Mouse (Mus musculus) MEL (cell line): ENCODE measurements at regions not wholly inside any gene's neighbourhood (a gene's known extent, or its start where the extent isn't known, plus 50 kb on each side); places are given as distances from the start of the nearest gene placed in this dataset.

Source experiments
- DNase-seq: peaks from one replicate; pipeline ENCODE4 v3.0.0; 2011; ENCODE audit warnings: low read depth, low spot score
- H3K27ac ChIP-seq: 2 replicates; pipeline ENCODE4 v1.5.1; 2012; ENCODE audit warnings: low read depth, mild to moderate bottlenecking, control low read depth, low read length, moderate library complexity; ENCODE audit not compliant: control insufficient read depth
- H3K27me3 ChIP-seq, 2 experiments: fragments of 150-350 bp in 1 of 2; sonication (generic) in 1 of 2; 2 replicates each; pipeline ENCODE4 v1.6.1; 2012; ENCODE audit warnings: low read length in 2 of 2, mild to moderate bottlenecking in 2 of 2, improper control_type of control experiment in 1 of 2, moderate library complexity in 1 of 2; ENCODE audit not compliant: insufficient read depth in 2 of 2, control insufficient read depth in 1 of 2
- H3K36me3 ChIP-seq, 2 experiments: 2 replicates each; pipeline ENCODE4 v1.6.1; 2012 to 2014; ENCODE audit warnings: low read length in 2 of 2, improper control_type of control experiment in 1 of 2, inconsistent platforms in 1 of 2, mild to moderate bottlenecking in 1 of 2; ENCODE audit not compliant: insufficient read depth in 2 of 2, control insufficient read depth in 1 of 2
- H3K4me1 ChIP-seq, 2 experiments: fragments of 150-350 bp in 1 of 2; sonication (generic) in 1 of 2; 2 replicates each; pipeline ENCODE4 v1.6.1; 2012; ENCODE audit warnings: low read length in 2 of 2, improper control_type of control experiment in 1 of 2, mild to moderate bottlenecking in 1 of 2; ENCODE audit not compliant: insufficient read depth in 2 of 2, control insufficient read depth in 1 of 2
- H3K4me3 ChIP-seq, 2 experiments: fragments of 150-350 bp in 1 of 2; sonication (generic) in 1 of 2; 2 replicates each; pipeline ENCODE4 v1.5.1; 2012; ENCODE audit warnings: low read depth in 2 of 2, low read length in 2 of 2, mild to moderate bottlenecking in 2 of 2, moderate library complexity in 2 of 2, control low read depth in 1 of 2, improper control_type of control experiment in 1 of 2; ENCODE audit not compliant: control insufficient read depth in 1 of 2, insufficient read depth in 1 of 2
- H3K79me2 ChIP-seq: 2 replicates; pipeline ENCODE4 v1.6.1; 2012; ENCODE audit warnings: mild to moderate bottlenecking, low read length, moderate library complexity; ENCODE audit not compliant: control insufficient read depth, poor library complexity, insufficient read depth
- H3K9ac ChIP-seq: 2 replicates; pipeline ENCODE4 v1.6.1; 2012; ENCODE audit warnings: low read depth, mild to moderate bottlenecking, control low read depth, low read length, moderate library complexity; ENCODE audit not compliant: control insufficient read depth, poor library complexity, severe bottlenecking
- H3K9me3 ChIP-seq: fragments of 150-350 bp; sonication (generic); replicated peaks from 2 replicates; pipeline ENCODE4 v1.6.1; 2012; ENCODE audit warnings: mild to moderate bottlenecking, low read length, improper control_type of control experiment, moderate library complexity; ENCODE audit not compliant: insufficient read depth
- CTCF ChIP-seq, 3 experiments: IDR thresholded peaks in 2 of 3; conservative IDR thresholded peaks in 1 of 3; 2 replicates each; pipeline ENCODE4 v1.5.1; 2011 to 2012; ENCODE audit warnings: low read length in 3 of 3, low read depth in 2 of 3, mild to moderate bottlenecking in 2 of 3, improper control_type of control experiment in 1 of 3, inconsistent platforms in 1 of 3, mixed read lengths in 1 of 3, moderate library complexity in 1 of 3; ENCODE audit not compliant: control insufficient read depth in 1 of 3, insufficient read depth in 1 of 3, poor library complexity in 1 of 3, severe bottlenecking in 1 of 3
- ELF1 ChIP-seq: IDR thresholded peaks from 2 replicates; pipeline ENCODE4 v1.6.1; 2014; ENCODE audit warnings: low read depth, mild to moderate bottlenecking, inconsistent platforms, low read length, improper control_type of control experiment, moderate library complexity
- EP300 ChIP-seq, 2 experiments: IDR thresholded peaks; 2 replicates each; pipeline ENCODE4 v1.6.1; 2011; ENCODE audit warnings: improper control_type of control experiment in 2 of 2, low read length in 2 of 2, low read depth in 1 of 2, mild to moderate bottlenecking in 1 of 2
- MAFK ChIP-seq: IDR thresholded peaks from 2 replicates; pipeline ENCODE4 v1.6.1; 2011; ENCODE audit warnings: low read depth, mild to moderate bottlenecking, low read length, improper control_type of control experiment, borderline replicate concordance
- MAZ ChIP-seq: IDR thresholded peaks from 2 replicates; pipeline ENCODE4 v1.6.1; 2012; ENCODE audit warnings: low read depth, mild to moderate bottlenecking, inconsistent platforms, low read length, improper control_type of control experiment
- MEF2A ChIP-seq: IDR thresholded peaks from 2 replicates; pipeline ENCODE4 v1.6.1; 2014; ENCODE audit warnings: low read depth, mild to moderate bottlenecking, inconsistent platforms, low read length, improper control_type of control experiment; ENCODE audit not compliant: poor library complexity, insufficient replicate concordance, severe bottlenecking; ENCODE audit errors: extremely low read depth
- MYC ChIP-seq: IDR thresholded peaks from 2 replicates; pipeline ENCODE4 v1.6.1; 2011; ENCODE audit warnings: low read depth, mild to moderate bottlenecking, low read length, improper control_type of control experiment, moderate library complexity
- NRF1 ChIP-seq: IDR thresholded peaks from 2 replicates; pipeline ENCODE4 v1.6.1; 2014; ENCODE audit warnings: low read depth, mild to moderate bottlenecking, inconsistent platforms, low read length, improper control_type of control experiment, moderate library complexity; ENCODE audit not compliant: poor library complexity, insufficient read depth, severe bottlenecking
- POLR2AphosphoS5 ChIP-seq: IDR thresholded peaks from 2 replicates; pipeline ENCODE4 v1.6.1; 2012; ENCODE audit warnings: low read depth, borderline replicate concordance, mild to moderate bottlenecking, inconsistent platforms, low read length, moderate library complexity, mixed read lengths
- RAD21 ChIP-seq: IDR thresholded peaks from 2 replicates; pipeline ENCODE4 v1.6.1; 2011; ENCODE audit warnings: mild to moderate bottlenecking, low read depth, low read length, improper control_type of control experiment
- SIN3A ChIP-seq: IDR thresholded peaks from 2 replicates; pipeline ENCODE4 v1.6.1; 2012; ENCODE audit warnings: low read length, improper control_type of control experiment, inconsistent platforms
- SMC3 ChIP-seq: IDR thresholded peaks from 2 replicates; pipeline ENCODE4 v1.6.1; 2011; ENCODE audit warnings: low read depth, low read length, improper control_type of control experiment
- TAL1 ChIP-seq: IDR thresholded peaks from 2 replicates; pipeline ENCODE4 v1.6.1; 2012; ENCODE audit warnings: mild to moderate bottlenecking, inconsistent platforms, low read length, moderate library complexity, mixed read lengths
- TCF12 ChIP-seq: IDR thresholded peaks from 2 replicates; pipeline ENCODE4 v1.6.1; 2014; ENCODE audit warnings: low read depth, mild to moderate bottlenecking, inconsistent platforms, low read length, improper control_type of control experiment, moderate library complexity
- UBTF ChIP-seq: IDR thresholded peaks from 2 replicates; pipeline ENCODE4 v1.6.1; 2012; ENCODE audit warnings: low read depth, mild to moderate bottlenecking, inconsistent platforms, low read length, improper control_type of control experiment, moderate library complexity, borderline replicate concordance; ENCODE audit not compliant: insufficient read depth
- USF1 ChIP-seq: IDR thresholded peaks from 2 replicates; pipeline ENCODE4 v1.6.1; 2014; ENCODE audit warnings: low read depth, mild to moderate bottlenecking, inconsistent platforms, low read length, improper control_type of control experiment, moderate library complexity
- USF2 ChIP-seq, 2 experiments: IDR thresholded peaks; 2 replicates each; pipeline ENCODE4 v1.6.1; 2011 to 2012; ENCODE audit warnings: improper control_type of control experiment in 2 of 2, low read length in 2 of 2, borderline replicate concordance in 1 of 2, inconsistent platforms in 1 of 2, low read depth in 1 of 2, mild to moderate bottlenecking in 1 of 2; ENCODE audit not compliant: insufficient read depth in 1 of 2
- ZKSCAN1 ChIP-seq: IDR thresholded peaks from 2 replicates; pipeline ENCODE4 v1.6.1; 2012; ENCODE audit warnings: low read depth, mild to moderate bottlenecking, inconsistent platforms, low read length, improper control_type of control experiment, moderate library complexity
- ZMIZ1 ChIP-seq: IDR thresholded peaks from 2 replicates; pipeline ENCODE4 v1.6.1; 2012; ENCODE audit warnings: low read depth, mild to moderate bottlenecking, inconsistent platforms, low read length, improper control_type of control experiment, moderate library complexity

DNA sequence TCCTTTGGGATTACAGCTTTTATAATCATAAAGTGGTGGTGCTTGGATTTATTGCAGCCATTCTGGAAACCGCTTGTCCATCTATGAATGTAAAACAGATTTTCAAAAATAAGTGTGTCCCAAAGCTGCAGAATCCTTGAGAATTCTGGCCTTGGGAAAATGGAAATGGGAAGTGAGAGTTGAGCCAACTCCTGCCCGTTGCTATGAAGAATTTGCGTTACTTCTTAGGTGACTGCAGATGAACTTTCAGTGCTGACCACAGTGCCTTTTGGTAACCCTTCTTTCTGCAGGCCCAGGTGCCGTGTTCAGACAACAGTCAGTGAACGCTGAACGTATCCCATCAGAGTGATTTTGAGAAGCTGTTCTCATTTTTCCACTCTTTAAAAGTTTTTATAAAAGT lies 60.9 kb upstream of the D16Ertd472e start:
- DNase-seq, result no peak
- Histone ChIP-seq H3K27ac (no peak overlapping the region), H3K4me3 (no peak overlapping the region), H3K27me3 (no peaks in the 10 kb centered on the region), H3K36me3 (no peaks in the 10 kb centered on the region), H3K9ac (no peak overlapping the region), H3K4me1 (no peaks in the 10 kb centered on the region), H3K9me3 (no peaks in the 10 kb centered on the region), H3K79me2 (no peaks in the 10 kb centered on the region)
- TF ChIP-seq MAFK (no peak), ZMIZ1 (no peak), TCF12 (no peak), UBTF (no peak), EP300 (IDR thresholded peaks at IDR 0.05; ENCODE audit: low read depth in 1 of 2, low read length in 2 of 2) (no peak), POLR2AphosphoS5 (no peak), USF1 (no peak), TAL1 (no peak)

DNA sequence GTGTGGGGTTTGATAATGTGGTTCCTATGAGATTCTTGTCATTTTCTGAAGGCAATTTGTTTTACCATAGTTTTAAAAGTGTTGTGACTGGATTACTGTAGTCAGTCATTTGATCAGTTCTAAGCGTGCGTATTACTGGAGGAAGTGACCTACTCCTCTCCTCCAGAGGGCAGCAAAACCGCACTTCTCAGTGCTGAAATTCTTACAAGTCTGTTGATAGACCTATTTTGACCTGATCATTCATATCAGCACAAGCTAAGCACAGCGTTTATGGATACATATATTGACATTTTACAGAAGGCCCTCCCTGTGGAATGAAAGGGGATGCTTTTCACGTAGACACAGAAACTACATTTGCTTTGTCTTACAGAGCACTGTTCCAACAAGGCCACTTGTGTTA lies 60.5 kb upstream of the D16Ertd472e start:
- DNase-seq, result peak; percentile 53
- no peaks in the 10 kb centered on the region for H3K36me3 ChIP-seq

DNA sequence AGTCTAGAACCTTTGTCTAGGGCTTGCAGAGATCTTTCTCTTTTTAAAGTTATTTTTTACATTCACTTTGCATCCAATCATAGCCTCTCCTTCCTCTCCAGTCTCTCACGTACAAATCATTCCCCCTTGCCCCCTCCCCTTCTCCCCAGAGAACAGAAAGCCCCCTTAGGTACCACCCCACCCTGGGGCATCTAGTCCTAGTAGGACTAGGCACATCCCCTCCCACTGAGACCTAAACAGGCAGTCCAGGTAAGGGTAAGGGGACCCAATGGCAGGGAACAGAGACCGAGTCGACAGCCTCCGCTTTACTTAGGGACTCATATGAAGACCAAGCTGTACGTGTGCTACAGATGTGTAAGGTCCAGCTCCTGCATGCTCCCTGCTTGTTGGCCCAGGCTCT lies 59.3 kb upstream of the D16Ertd472e start:
- H3K4me3 ChIP-seq, result no peak overlapping the region

More for the DNA sequence above, 60.5 kb upstream of the D16Ertd472e start:
- no peaks in the 10 kb centered on the region for H3K27me3 ChIP-seq
- TF ChIP-seq SMC3, result peak; percentile 53
- no peak for TF ChIP-seq SIN3A
- TF ChIP-seq RAD21, result peak; percentile 48
- TF ChIP-seq CTCF (IDR thresholded peaks at IDR 0.05 in 2 of 3, conservative IDR thresholded peaks at IDR 0.05 in 1 of 3; ENCODE audit: control insufficient read depth in 1 of 3, insufficient read depth in 1 of 3, low read depth in 2 of 3, low read length in 3 of 3, poor library complexity in 1 of 3, severe bottlenecking in 1 of 3), result peak in 2 of 3 experiments; percentile 41 to 60; a peak in 4 of 6 replicates
- no peaks in the 10 kb centered on the region for H3K79me2 ChIP-seq
- H3K9ac ChIP-seq, result no peak overlapping the region
- no peaks in the 10 kb centered on the region for H3K4me1 ChIP-seq
- H3K9me3 ChIP-seq, result no peaks in the 10 kb centered on the region
- no peak overlapping the region for H3K27ac ChIP-seq
- H3K4me3 ChIP-seq, result no peak overlapping the region

More for the DNA sequence above, 59.3 kb upstream of the D16Ertd472e start:
- Histone ChIP-seq H3K79me2 (no peaks in the 10 kb centered on the region), H3K36me3 (no peaks in the 10 kb centered on the region), H3K9ac (no peak overlapping the region), H3K4me1 (no peaks in the 10 kb centered on the region), H3K27ac (no peak overlapping the region), H3K9me3 (no peaks in the 10 kb centered on the region)
- DNase-seq, result no peak
- TF ChIP-seq USF2 (IDR thresholded peaks at IDR 0.05; ENCODE audit: borderline replicate concordance in 1 of 2, insufficient read depth in 1 of 2, low read depth in 1 of 2, low read length in 2 of 2) (no peak), CTCF (IDR thresholded peaks at IDR 0.05 in 2 of 3, conservative IDR thresholded peaks at IDR 0.05 in 1 of 3; ENCODE audit: control insufficient read depth in 1 of 3, insufficient read depth in 1 of 3, low read depth in 2 of 3, low read length in 3 of 3, poor library complexity in 1 of 3, severe bottlenecking in 1 of 3) (no peak), UBTF (no peak), USF1 (no peak), NRF1 (no peak), MAZ (no peak), ELF1 (no peak), MEF2A (no peak), TAL1 (no peak), ZMIZ1 (no peak), TCF12 (no peak), ZKSCAN1 (no peak), MYC (no peak)
- TF ChIP-seq, all 39 proteins: peak for 0
- no peaks in the 10 kb centered on the region for H3K27me3 ChIP-seq
